Mouse (Mus musculus) gastrocnemius, postnatal 14 days (tissue): ENCODE measurements around the gene Upp2. TPM values are rescaled to one million over a fixed set of nuclear protein-coding genes. Genes with fewer than 3 reads are reported as not detected.

Experiments
- DNase-seq: peaks from one replicate; pipeline ENCODE4 v3.0.0; 2021; ENCODE audit warnings: mixed read lengths
- intact Hi-C: fragments of 180-260 bp; cut with DNase I; formaldehyde crosslinking; loops from one replicate; pipeline ENCODE4 v1.15.1; 2025; ENCODE audit warnings: low total_unique reads
- long read RNA-seq, 2 experiments: library from polyadenylated mRNA; stranded (forward); transcript quantifications; one replicate each; pipeline ENCODE4 v2.0.0; 2021
- total RNA-seq, 2 experiments: library from RNA; stranded (reverse); gene quantifications; 2 replicates each; pipeline ENCODE4 v1.2.3; 2021

Gene Upp2
- 1 to 10 TPM in 1 of 2 experiments, under 1 TPM in 1; 0.86 to 1.3 TPM for total RNA-seq
- long read RNA-seq, experiment 1, partial matches to known transcripts = 0 of 1 reads
- long read RNA-seq, experiment 1, other reads (novel, unspliced or antisense) = 1 of 1 reads
- long read RNA-seq, experiment 2 = 0 reads

- peak; percentile 92 for DNase-seq
- intact Hi-C loops = loop anchor here (5.0 kb wide), 1 partner anchor 80 kb away; no protein-coding TSS in a partner anchor
These were observed at the start of gene Upp2, which contains the start of gene Acvr1 for GRCm38 (mm10) chr2:58567066-58567810. Upp2 (plus strand) TSS chr2:58567298. Acvr1 (minus strand) TSS chr2:58567157.

- no peak for DNase-seq
- intact Hi-C loops = no loop called here
These were observed 48.6 kb upstream of the Upp2 start for GRCm38 (mm10) chr2:58518517-58518916.

- intact Hi-C loops = no loop called here
- DNase-seq = no peak
These were observed 46.4 kb upstream of the Upp2 start for GRCm38 (mm10) chr2:58520727-58521126.

- peak; percentile 22 for DNase-seq
- intact Hi-C loops = no loop called here
These were observed 45.5 kb upstream of the Upp2 start for GRCm38 (mm10) chr2:58521621-58522020.

- intact Hi-C loops = no loop called here
- DNase-seq = no peak
These were observed 44.0 kb upstream of the Upp2 start for GRCm38 (mm10) chr2:58523097-58523496.

GRCm38 (mm10) chr2:58523894-58524293 is 43.2 kb upstream of the Upp2 start:
- intact Hi-C loops = no loop called here
- no peak for DNase-seq

GRCm38 (mm10) chr2:58524356-58524755 is 42.7 kb upstream of the Upp2 start:
- intact Hi-C loops = no loop called here
- no peak for DNase-seq

GRCm38 (mm10) chr2:58527786-58528185 is 39.3 kb upstream of the Upp2 start:
- DNase-seq = no peak
- intact Hi-C loops = no loop called here

GRCm38 (mm10) chr2:58529384-58529783 is 37.7 kb upstream of the Upp2 start:
- intact Hi-C loops = no loop called here

GRCm38 (mm10) chr2:58529860-58530440 is 37.1 kb upstream of the Upp2 start:
- no peak for DNase-seq

More at GRCm38 (mm10) chr2:58529384-58529783, 37.7 kb upstream of the Upp2 start:
- no peak for DNase-seq

GRCm38 (mm10) chr2:58530521-58530920 is 36.6 kb upstream of the Upp2 start:
- no peak for DNase-seq
- intact Hi-C loops = no loop called here

More at GRCm38 (mm10) chr2:58529860-58530440, 37.1 kb upstream of the Upp2 start:
- intact Hi-C loops = no loop called here

- intact Hi-C loops = no loop called here
- peak; percentile 92 for DNase-seq
These were observed 34.7 kb upstream of the Upp2 start for GRCm38 (mm10) chr2:58532260-58532850.

GRCm38 (mm10) chr2:58533521-58534001 is 33.5 kb upstream of the Upp2 start:
- no peak for DNase-seq
- intact Hi-C loops = no loop called here

GRCm38 (mm10) chr2:58534379-58534778 is 32.7 kb upstream of the Upp2 start:
- intact Hi-C loops = no loop called here
- no peak for DNase-seq

- no peak for DNase-seq
- intact Hi-C loops = no loop called here
These were observed 31.9 kb upstream of the Upp2 start for GRCm38 (mm10) chr2:58535233-58535632.

- no peak for DNase-seq
- intact Hi-C loops = no loop called here
These were observed 30.3 kb upstream of the Upp2 start for GRCm38 (mm10) chr2:58536796-58537195.

- DNase-seq = no peak
- intact Hi-C loops = no loop called here
These were observed 28.9 kb upstream of the Upp2 start for GRCm38 (mm10) chr2:58538196-58538595.

GRCm38 (mm10) chr2:58543252-58543651 is 23.8 kb upstream of the Upp2 start:
- no peak for DNase-seq
- intact Hi-C loops = no loop called here

GRCm38 (mm10) chr2:58544368-58544767 is 22.7 kb upstream of the Upp2 start:
- intact Hi-C loops = no loop called here
- no peak for DNase-seq

GRCm38 (mm10) chr2:58546264-58546663 is 20.8 kb upstream of the Upp2 start:
- DNase-seq = no peak
- intact Hi-C loops = no loop called here
